Mouse (Mus musculus) layer of hippocampus, postnatal 14 days (tissue): ENCODE data around the gene Selenon. TPM values are rescaled to one million over a fixed set of nuclear protein-coding genes. Genes with fewer than 3 reads are reported as not detected.

ENCODE experiments used
- microRNA-seq, 2 experiments: library from miRNA; unstranded; fragments of <30 nt; microRNA quantifications; one replicate each; pipeline ENCODE4 v1.2.0; 2021
- total RNA-seq, 2 experiments: library from RNA; stranded (reverse); gene quantifications; 2 replicates each; pipeline ENCODE4 v1.2.3; 2021

The Selenon gene
- total RNA-seq, 2 experiments from 2014 or later = 16.6 to 18.0 TPM

Small RNA genes within 50 kb of the gene (microRNA-seq; reads per million reads assigned to microRNA genes)
- 0 reads per million in 2 experiments for gene Mir6403

Other genes with a start within 250 kb of the Selenon start
- gene Trim63, start 237.0 kb downstream of the Selenon start, total RNA-seq = under 1 TPM in 1 of 2 experiments, not detected in 1; 0.21 TPM
- not detected for gene Slc30a2, start 209.0 kb downstream of the Selenon start, total RNA-seq
- 10 to 100 TPM; 37.6 to 39.5 TPM for gene Extl1, start 168.3 kb downstream of the Selenon start, total RNA-seq
- 10 to 100 TPM in 1 of 2 experiments, 1 to 10 TPM in 1; 7.8 to 10.9 TPM for gene Pafah2, start 155.8 kb downstream of the Selenon start, total RNA-seq
- 100 to 1,000 TPM; 425 to 454 TPM for gene Stmn1, start 83.8 kb downstream of the Selenon start, total RNA-seq
- 10 to 100 TPM; 47.7 to 54.8 TPM for gene Paqr7, start 55.5 kb downstream of the Selenon start, total RNA-seq
- gene Aunip, start 41.2 kb downstream of the Selenon start, total RNA-seq = under 1 TPM; 0.31 to 0.69 TPM
- 10 to 100 TPM; 73.0 to 77.8 TPM for gene Mtfr1l, start 16.8 kb downstream of the Selenon start, total RNA-seq
- gene Man1c1, start 152.1 kb upstream of the Selenon start, total RNA-seq = 10 to 100 TPM; 18.9 to 19.8 TPM
- 1 to 10 TPM; 4.6 to 4.8 TPM for gene Ldlrap1, start 215.9 kb upstream of the Selenon start, total RNA-seq